Mouse (Mus musculus) MEL (cell line): ENCODE data around the gene Cldn10. TPM values are rescaled to one million over a fixed set of nuclear protein-coding genes. Genes with fewer than 3 reads are reported as not detected.

Source experiments
- DNase-seq: peaks from one replicate; pipeline ENCODE4 v3.0.0; 2011; ENCODE audit warnings: low read depth, low spot score
- H3K27ac ChIP-seq: 2 replicates; pipeline ENCODE4 v1.5.1; 2012; ENCODE audit warnings: low read depth, mild to moderate bottlenecking, control low read depth, low read length, moderate library complexity; ENCODE audit not compliant: control insufficient read depth
- H3K27me3 ChIP-seq, 2 experiments: fragments of 150-350 bp in 1 of 2; sonication (generic) in 1 of 2; 2 replicates each; pipeline ENCODE4 v1.6.1; 2012; ENCODE audit warnings: low read length in 2 of 2, mild to moderate bottlenecking in 2 of 2, improper control_type of control experiment in 1 of 2, moderate library complexity in 1 of 2; ENCODE audit not compliant: insufficient read depth in 2 of 2, control insufficient read depth in 1 of 2
- H3K36me3 ChIP-seq, 2 experiments: 2 replicates each; pipeline ENCODE4 v1.6.1; 2012 to 2014; ENCODE audit warnings: low read length in 2 of 2, improper control_type of control experiment in 1 of 2, inconsistent platforms in 1 of 2, mild to moderate bottlenecking in 1 of 2; ENCODE audit not compliant: insufficient read depth in 2 of 2, control insufficient read depth in 1 of 2
- H3K4me1 ChIP-seq, 2 experiments: fragments of 150-350 bp in 1 of 2; sonication (generic) in 1 of 2; 2 replicates each; pipeline ENCODE4 v1.6.1; 2012; ENCODE audit warnings: low read length in 2 of 2, improper control_type of control experiment in 1 of 2, mild to moderate bottlenecking in 1 of 2; ENCODE audit not compliant: insufficient read depth in 2 of 2, control insufficient read depth in 1 of 2
- H3K4me3 ChIP-seq, 2 experiments: fragments of 150-350 bp in 1 of 2; sonication (generic) in 1 of 2; 2 replicates each; pipeline ENCODE4 v1.5.1; 2012; ENCODE audit warnings: low read depth in 2 of 2, low read length in 2 of 2, mild to moderate bottlenecking in 2 of 2, moderate library complexity in 2 of 2, control low read depth in 1 of 2, improper control_type of control experiment in 1 of 2; ENCODE audit not compliant: control insufficient read depth in 1 of 2, insufficient read depth in 1 of 2
- H3K79me2 ChIP-seq: 2 replicates; pipeline ENCODE4 v1.6.1; 2012; ENCODE audit warnings: mild to moderate bottlenecking, low read length, moderate library complexity; ENCODE audit not compliant: control insufficient read depth, poor library complexity, insufficient read depth
- H3K9ac ChIP-seq: 2 replicates; pipeline ENCODE4 v1.6.1; 2012; ENCODE audit warnings: low read depth, mild to moderate bottlenecking, control low read depth, low read length, moderate library complexity; ENCODE audit not compliant: control insufficient read depth, poor library complexity, severe bottlenecking
- H3K9me3 ChIP-seq: fragments of 150-350 bp; sonication (generic); replicated peaks from 2 replicates; pipeline ENCODE4 v1.6.1; 2012; ENCODE audit warnings: mild to moderate bottlenecking, low read length, improper control_type of control experiment, moderate library complexity; ENCODE audit not compliant: insufficient read depth
- BHLHE40 ChIP-seq: IDR thresholded peaks from 2 replicates; pipeline ENCODE4 v1.6.1; 2012; ENCODE audit warnings: low read depth, mild to moderate bottlenecking, inconsistent platforms, low read length, improper control_type of control experiment, borderline replicate concordance
- CHD1 ChIP-seq: IDR thresholded peaks from 2 replicates; pipeline ENCODE4 v1.6.1; 2012; ENCODE audit warnings: low read depth, mild to moderate bottlenecking, inconsistent platforms, low read length, improper control_type of control experiment
- CTCF ChIP-seq, 3 experiments: IDR thresholded peaks in 2 of 3; conservative IDR thresholded peaks in 1 of 3; 2 replicates each; pipeline ENCODE4 v1.5.1; 2011 to 2012; ENCODE audit warnings: low read length in 3 of 3, low read depth in 2 of 3, mild to moderate bottlenecking in 2 of 3, improper control_type of control experiment in 1 of 3, inconsistent platforms in 1 of 3, mixed read lengths in 1 of 3, moderate library complexity in 1 of 3; ENCODE audit not compliant: control insufficient read depth in 1 of 3, insufficient read depth in 1 of 3, poor library complexity in 1 of 3, severe bottlenecking in 1 of 3
- E2F4 ChIP-seq: IDR thresholded peaks from 2 replicates; pipeline ENCODE4 v1.6.1; 2011; ENCODE audit warnings: low read depth, low read length, improper control_type of control experiment, borderline replicate concordance
- GABPA ChIP-seq: IDR thresholded peaks from 2 replicates; pipeline ENCODE4 v1.6.1; 2012; ENCODE audit warnings: low read depth, mild to moderate bottlenecking, inconsistent platforms, low read length, improper control_type of control experiment, moderate library complexity
- HCFC1 ChIP-seq: IDR thresholded peaks from 2 replicates; pipeline ENCODE4 v1.6.1; 2012; ENCODE audit warnings: low read depth, mild to moderate bottlenecking, inconsistent platforms, low read length, improper control_type of control experiment, moderate library complexity
- JUND ChIP-seq: IDR thresholded peaks from 2 replicates; pipeline ENCODE4 v1.6.1; 2011; ENCODE audit warnings: low read depth, mild to moderate bottlenecking, improper control_type of control experiment, low read length
- KAT2A ChIP-seq: conservative IDR thresholded peaks from 2 replicates; pipeline ENCODE4 v1.6.1; 2012; ENCODE audit warnings: low read depth, low read length, improper control_type of control experiment, inconsistent platforms
- MAFK ChIP-seq: IDR thresholded peaks from 2 replicates; pipeline ENCODE4 v1.6.1; 2011; ENCODE audit warnings: low read depth, mild to moderate bottlenecking, low read length, improper control_type of control experiment, borderline replicate concordance
- MAX ChIP-seq: IDR thresholded peaks from 2 replicates; pipeline ENCODE4 v1.6.1; 2011; ENCODE audit warnings: low read length, improper control_type of control experiment
- MXI1 ChIP-seq: IDR thresholded peaks from 2 replicates; pipeline ENCODE4 v1.6.1; 2011; ENCODE audit warnings: mild to moderate bottlenecking, low read depth, low read length, improper control_type of control experiment
- MYB ChIP-seq: IDR thresholded peaks from 2 replicates; pipeline ENCODE4 v1.6.1; 2011; ENCODE audit warnings: mild to moderate bottlenecking, low read depth, low read length, improper control_type of control experiment
- MYC ChIP-seq: IDR thresholded peaks from 2 replicates; pipeline ENCODE4 v1.6.1; 2011; ENCODE audit warnings: low read depth, mild to moderate bottlenecking, low read length, improper control_type of control experiment, moderate library complexity
- POLR2A ChIP-seq, 2 experiments: IDR thresholded peaks; 2 replicates each; pipeline ENCODE4 v1.6.1; 2011 to 2012; ENCODE audit warnings: low read length in 2 of 2, mild to moderate bottlenecking in 2 of 2, control low read depth in 1 of 2, improper control_type of control experiment in 1 of 2, low read depth in 1 of 2, moderate library complexity in 1 of 2; ENCODE audit not compliant: control insufficient read depth in 1 of 2, insufficient read depth in 1 of 2, poor library complexity in 1 of 2
- POLR2AphosphoS5 ChIP-seq: IDR thresholded peaks from 2 replicates; pipeline ENCODE4 v1.6.1; 2012; ENCODE audit warnings: low read depth, borderline replicate concordance, mild to moderate bottlenecking, inconsistent platforms, low read length, moderate library complexity, mixed read lengths
- RAD21 ChIP-seq: IDR thresholded peaks from 2 replicates; pipeline ENCODE4 v1.6.1; 2011; ENCODE audit warnings: mild to moderate bottlenecking, low read depth, low read length, improper control_type of control experiment
- SMC3 ChIP-seq: IDR thresholded peaks from 2 replicates; pipeline ENCODE4 v1.6.1; 2011; ENCODE audit warnings: low read depth, low read length, improper control_type of control experiment
- TAL1 ChIP-seq: IDR thresholded peaks from 2 replicates; pipeline ENCODE4 v1.6.1; 2012; ENCODE audit warnings: mild to moderate bottlenecking, inconsistent platforms, low read length, moderate library complexity, mixed read lengths
- TBP ChIP-seq: IDR thresholded peaks from 2 replicates; pipeline ENCODE4 v1.8.0; 2011; ENCODE audit warnings: low read depth, low read length, improper control_type of control experiment
- TCF12 ChIP-seq: IDR thresholded peaks from 2 replicates; pipeline ENCODE4 v1.6.1; 2014; ENCODE audit warnings: low read depth, mild to moderate bottlenecking, inconsistent platforms, low read length, improper control_type of control experiment, moderate library complexity
- UBTF ChIP-seq: IDR thresholded peaks from 2 replicates; pipeline ENCODE4 v1.6.1; 2012; ENCODE audit warnings: low read depth, mild to moderate bottlenecking, inconsistent platforms, low read length, improper control_type of control experiment, moderate library complexity, borderline replicate concordance; ENCODE audit not compliant: insufficient read depth
- USF2 ChIP-seq, 2 experiments: IDR thresholded peaks; 2 replicates each; pipeline ENCODE4 v1.6.1; 2011 to 2012; ENCODE audit warnings: improper control_type of control experiment in 2 of 2, low read length in 2 of 2, borderline replicate concordance in 1 of 2, inconsistent platforms in 1 of 2, low read depth in 1 of 2, mild to moderate bottlenecking in 1 of 2; ENCODE audit not compliant: insufficient read depth in 1 of 2
- ZNF384 ChIP-seq: IDR thresholded peaks from 2 replicates; pipeline ENCODE4 v1.6.1; 2012; ENCODE audit warnings: low read depth, mild to moderate bottlenecking, inconsistent platforms, low read length, improper control_type of control experiment
- polyA plus RNA-seq, 2 experiments: library from polyadenylated mRNA; stranded (reverse) in 1 of 2; unstranded in 1 of 2; fragments of >175 nt in 1 of 2; fragments of >200 nt in 1 of 2; gene quantifications; 2 replicates each; pipeline versions ENCODE4 v1.2.1 to v1.2.4; 2012; ENCODE audit warnings: low replicate concordance in 2 of 2, low read depth in 1 of 2; ENCODE audit not compliant: insufficient read length in 2 of 2, insufficient read depth in 1 of 2, missing spikeins in 1 of 2
- total RNA-seq: library from RNA; depleted of rRNA; stranded (reverse); fragments of 300-350 nt; gene quantifications from 2 replicates; pipeline ENCODE4 v1.2.3, GENCODE M21; 2012

Cldn10 gene
- total and polyA plus RNA-seq, 3 experiments, result 0.17 TPM; not detected in 2

DNA sequence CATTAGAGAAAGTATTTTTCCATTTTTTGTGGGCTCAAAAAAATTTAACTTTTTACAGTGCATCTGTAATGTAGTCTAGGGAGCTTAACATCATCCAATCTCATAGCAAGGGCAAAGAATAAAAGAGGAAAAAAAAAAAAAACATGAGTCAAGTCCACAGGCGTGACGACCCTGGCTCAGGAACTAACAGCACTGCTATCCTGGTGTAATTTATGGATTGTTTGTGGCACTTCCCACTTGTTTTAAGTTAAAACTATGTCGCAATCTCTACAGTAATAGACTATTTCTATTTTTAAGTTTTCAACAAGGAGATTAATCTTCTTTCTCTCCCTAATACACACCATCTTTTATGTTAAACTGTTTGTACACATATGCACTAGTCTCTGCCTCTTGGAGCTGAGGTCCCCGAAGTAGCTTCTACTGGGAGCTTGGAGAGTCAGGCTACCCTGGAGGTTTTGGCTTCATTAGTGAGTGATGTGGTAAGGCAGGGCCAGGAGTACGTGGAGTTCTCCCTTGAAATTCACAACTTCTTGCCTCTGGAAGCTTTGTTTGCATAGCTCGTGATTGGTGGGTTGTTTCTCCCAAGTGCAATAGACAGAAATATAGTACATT is 63.9 kb downstream of the Cldn10 start:
- no peak for DNase-seq
- Histone ChIP-seq H3K4me3 (no peak overlapping the region), H3K79me2 (no peaks in the 10 kb centered on the region), H3K27me3 (no peaks in the 10 kb centered on the region), H3K27ac (no peak overlapping the region), H3K4me1 (peaks cover 0 to 15% of the 10 kb centered on the region in 2 experiments; a peak in 2 of 4 replicates), H3K36me3 (peaks cover 0 to 2% of the 10 kb centered on the region in 2 experiments; a peak in 2 of 4 replicates), H3K9me3 (no peaks in the 10 kb centered on the region), H3K9ac (no peak overlapping the region)
- TF ChIP-seq MXI1 (no peak), BHLHE40 (no peak), POLR2AphosphoS5 (no peak), TCF12 (no peak), JUND (no peak), E2F4 (no peak), UBTF (no peak), TBP (no peak), MYC (no peak)

DNA sequence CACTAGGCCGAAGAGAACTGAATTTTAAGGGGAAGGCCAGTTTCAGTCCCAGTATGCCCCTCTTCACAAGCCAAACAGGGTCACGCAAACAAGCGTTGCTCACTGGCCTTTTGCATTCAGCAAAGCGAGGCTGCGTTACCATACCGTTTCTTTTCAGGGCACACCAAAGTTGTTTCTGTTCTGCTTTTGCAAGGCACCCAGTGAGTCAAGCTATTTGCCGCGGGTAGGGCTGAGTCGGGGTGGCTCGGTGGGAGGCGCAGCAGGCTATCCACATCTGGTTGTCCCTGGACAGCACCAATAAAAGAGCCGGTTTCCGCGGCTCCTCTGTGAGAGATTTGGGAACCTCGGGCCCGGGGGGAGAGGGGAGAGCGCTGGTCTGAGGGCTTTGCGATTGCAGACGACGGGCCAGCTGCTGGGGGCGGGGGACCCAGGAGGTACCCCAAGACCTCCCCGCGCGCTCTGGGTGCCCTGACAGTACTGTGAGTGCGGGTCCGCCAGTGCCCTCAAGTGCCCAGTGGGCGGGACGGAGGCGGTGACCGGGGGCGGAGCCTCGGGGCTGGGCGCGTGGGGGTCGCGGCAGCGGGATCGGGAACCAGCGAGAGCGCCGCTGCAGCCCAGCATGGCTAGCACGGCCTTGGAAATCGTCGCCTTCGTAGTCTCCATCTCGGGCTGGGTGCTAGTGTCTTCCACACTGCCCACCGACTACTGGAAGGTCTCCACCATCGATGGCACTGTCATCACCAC is 66.8 kb downstream of the Cldn10 start:
- DNase-seq, result no peak
- H3K79me2 ChIP-seq, result no peaks in the 10 kb centered on the region

More for the DNA sequence above, 66.8 kb downstream of the Cldn10 start:
- Histone ChIP-seq H3K9me3 (no peaks in the 10 kb centered on the region), H3K27me3 (no peaks in the 10 kb centered on the region), H3K27ac (no peak overlapping the region), H3K4me1 (peaks cover 0 to 3% of the 10 kb centered on the region in 2 experiments; a peak in 1 of 4 replicates), H3K36me3 (peaks cover 0 to 2% of the 10 kb centered on the region in 2 experiments; a peak in 2 of 4 replicates), H3K9ac (no peak overlapping the region), H3K4me3 (no peak overlapping the region)
- TF ChIP-seq SMC3 (no peak), RAD21 (no peak), UBTF (no peak), MAFK (no peak), MYB (no peak), CHD1 (no peak), MYC (no peak), ZNF384 (no peak), USF2 (IDR thresholded peaks at IDR 0.05; ENCODE audit: borderline replicate concordance in 1 of 2, insufficient read depth in 1 of 2, low read depth in 1 of 2, low read length in 2 of 2) (no peak), GABPA (no peak), KAT2A (no peak), TAL1 (no peak), POLR2A (IDR thresholded peaks at IDR 0.05; ENCODE audit: control insufficient read depth in 1 of 2, insufficient read depth in 1 of 2, low read depth in 1 of 2, low read length in 2 of 2, poor library complexity in 1 of 2) (no peak), MAX (no peak), CTCF (IDR thresholded peaks at IDR 0.05 in 2 of 3, conservative IDR thresholded peaks at IDR 0.05 in 1 of 3; ENCODE audit: control insufficient read depth in 1 of 3, insufficient read depth in 1 of 3, low read depth in 2 of 3, low read length in 3 of 3, poor library complexity in 1 of 3, severe bottlenecking in 1 of 3) (no peak), TBP (no peak), HCFC1 (no peak)
